Mouse (Mus musculus): ENCODE results near the gene Cbx5.

- TF ChIP-seq CTCF (IDR thresholded peaks at IDR 0.05), result no peak
- no peak for TF ChIP-seq EP300 (IDR thresholded peaks at IDR 0.05)
Observed at GRCm38 (mm10) chr15:103178767-103179166, 60.8 kb downstream of the Cbx5 start.

All from lung, postnatal 0 days (tissue).